8 mouse cellular contexts compared by ENCODE assay signal in genomic region chr8:44937141-44937825, GRCm38 (mm10). TPM values are rescaled to one million over a fixed set of nuclear protein-coding genes. Genes with fewer than 3 reads are reported as not detected.
A peak's percentile ranks its signal among the peaks of the same experiment; 100 is the strongest.
DNase-seq lines count a peak whose midpoint lies in the region; ATAC-seq and TF ChIP-seq lines count a peak whose summit lies in the region.

No protein-coding gene starts in this region.

- no peak for DNase-seq in spleen, adult 2 months (ENCODE audit: low read depth in 1 of 2, low spot score in 2 of 2)
- no peak for DNase-seq in spleen, adult 18-20 months
- DNase-seq in forebrain, embryonic 10.5 days (ENCODE audit: extremely low spot score, low spot score): peak; percentile 71
- peak; percentile 75 for DNase-seq in heart, postnatal 10 days
- DNase-seq in large intestine, adult 2 months (ENCODE audit: low read depth, low spot score): peak; percentile 35
- DNase-seq in lung, adult 2 months: peak; percentile 67
- peak; percentile 75 for DNase-seq in ovary, postnatal 36 days (ENCODE audit: low spot score)

- H3K27ac ChIP-seq in spleen, adult 2 months (ENCODE audit: insufficient read depth, low read length): no peak overlapping the region
- peak overlapping the region; percentile 96 for H3K27ac ChIP-seq in forebrain, embryonic 10.5 days

- TF ChIP-seq POLR2A in spleen, adult 2 months (IDR thresholded peaks at IDR 0.05; ENCODE audit: low read depth, low read length): no peak
- no peak for TF ChIP-seq POLR2A in lung, adult 2 months (IDR thresholded peaks at IDR 0.05; ENCODE audit: borderline replicate concordance, extremely low read depth, low read depth, low read length)

- intact Hi-C loops in heart, postnatal 10 days (cut with DNase I): loop anchor here (10.0 kb wide), 2 partner anchors 772 to 842 kb away; no protein-coding TSS in a partner anchor

- H3K4me1 ChIP-seq in spleen, adult 2 months (ENCODE audit: control insufficient read depth, insufficient read depth, insufficient read length): no peaks in the 10 kb centered on the region
- H3K4me1 ChIP-seq in forebrain, embryonic 10.5 days: peaks cover 31% of the 10 kb centered on the region
- H3K4me1 ChIP-seq in lung, adult 2 months (ENCODE audit: control insufficient read depth, insufficient read depth, low read length): no peaks in the 10 kb centered on the region

- H3K27me3 ChIP-seq in spleen, adult 2 months (ENCODE audit: control insufficient read depth, insufficient read depth, low read length): peaks cover 18% of the 10 kb centered on the region
- peaks cover 12% of the 10 kb centered on the region for H3K27me3 ChIP-seq in forebrain, embryonic 10.5 days (ENCODE audit: poor library complexity, severe bottlenecking)

- peak overlapping the region; percentile 18 for H3K4me3 ChIP-seq in spleen, adult 2 months (ENCODE audit: extremely low read depth, insufficient read depth, insufficient read length)
- peak overlapping the region; percentile 81 for H3K4me3 ChIP-seq in forebrain, embryonic 10.5 days
- H3K4me3 ChIP-seq in lung, adult 2 months (replicated peaks; ENCODE audit: extremely low read depth, low read depth, low read length): peak overlapping the region; percentile 66

- 0 out of 2 replicates have a peak, but pooled peaks cover 3% of the 10 kb centered on the region for H3K9me3 ChIP-seq in forebrain, embryonic 10.5 days

- 3% methylated on average over 34 of the region's 34 CpGs for WGBS in spleen, adult 2 months
- WGBS in forebrain, embryonic 10.5 days: under 1% methylated on average over 34 of the region's 34 CpGs
- WGBS in large intestine, adult 2 months: under 1% methylated on average over 34 of the region's 34 CpGs
- 1% methylated on average over 34 of the region's 34 CpGs for WGBS in lung, adult 2 months

- no peak for ATAC-seq in erythroid progenitor cell, adult 5-6 weeks (replicated peaks; ENCODE audit: low FRiP score, poor library complexity, severe bottlenecking)

- H3K36me3 ChIP-seq in spleen, adult 2 months (ENCODE audit: control insufficient read depth, insufficient read depth, low read length): no peaks in the 10 kb centered on the region
- peaks cover 19% of the 10 kb centered on the region for H3K36me3 ChIP-seq in forebrain, embryonic 10.5 days (replicated peaks)

- no peak for TF ChIP-seq CTCF in spleen, adult 2 months (IDR thresholded peaks at IDR 0.05; ENCODE audit: extremely low read depth, insufficient read depth, insufficient read length, insufficient replicate concordance)
- TF ChIP-seq CTCF in lung, adult 2 months (IDR thresholded peaks at IDR 0.05; ENCODE audit: insufficient read depth, low read length): no peak

RNA-seq across cellular contexts. Expression of gene Fat1, which starts 2.0 kb away (rescaled TPM):
- 2.0 and 2.4 TPM in 2 replicates for polyA plus RNA-seq in spleen, adult 2 months (2012; rRNA removed)
- 20.3 and 20.5 TPM in 2 replicates for polyA plus RNA-seq in forebrain, embryonic 10.5 days (2016; fragmentation: Nextera tagmentation; extraction: Ambion mirVana)
- 10 to 100 TPM; 35.8 to 44.0 TPM for total RNA-seq in heart, postnatal 10 days (2021)
- 35.9 and 66.0 TPM in 2 replicates for polyA plus RNA-seq in large intestine, adult 2 months (2012; rRNA removed)
- 21.5 and 24.9 TPM in 2 replicates for polyA plus RNA-seq in lung, adult 2 months (2012; rRNA removed)
- 0.36 TPM in 1 of 2 replicates, not detected in the other for total RNA-seq in erythroid progenitor cell, adult 5-6 weeks (2015; ENCODE audit: low replicate concordance)
- 0.13 TPM in 1 of 2 replicates, not detected in the other for total RNA-seq in erythroid progenitor cell, adult 5-6 weeks (2017; ENCODE audit: low replicate concordance)

Comparison
In these comparisons a context has a peak if more than half of its experiments do, and no peak if none do; other contexts are left out.
1. DNase-seq: peak in forebrain, embryonic 10.5 days (single experiment), heart, postnatal 10 days (2 of 2), large intestine, adult 2 months (single experiment), lung, adult 2 months (single experiment) and ovary, postnatal 36 days (single experiment); none in spleen, adult 2 months (0 of 2) and spleen, adult 18-20 months (0 of 2).
2. H3K4me3 ChIP-seq: peak in every context shown above with its lines; median percentile 81 in forebrain, embryonic 10.5 days; 66 in lung, adult 2 months; 18 in spleen, adult 2 months.